21 mouse cellular contexts compared by ENCODE assay signal in genomic region chr17:50998216-50998615, GRCm38 (mm10).
DNase-seq lines count a peak whose midpoint lies in the region; ATAC-seq lines count a peak whose summit lies in the region.
"Had no signal": no experiment of that assay in that cellular context is flagged by ENCODE, and none has a peak within 500 bp of the region (broad histone marks: within the 10 kb centered on the region; RNA-seq: fewer than 3 reads in every experiment).

No protein-coding gene starts in this region.

- no peaks in the 10 kb centered on the region for H3K9me3 ChIP-seq in forebrain, embryonic 12.5 days
- H3K9me3 ChIP-seq: forebrain, embryonic 10.5 days; G1E; hindbrain, embryonic 12.5 days had no signal

- no peak overlapping the region for H3K4me2 ChIP-seq in forebrain, embryonic 12.5 days
- H3K4me2 ChIP-seq: heart, embryonic 11.5 days; hindbrain, embryonic 12.5 days had no signal

- ATAC-seq in frontal cortex, adult (ENCODE audit: low TSS enrichment) = peak; percentile 67
- peak; percentile 56 for ATAC-seq in CD4-positive, CD25-positive, alpha-beta regulatory T cell, adult 4 months
- no peak for ATAC-seq in forebrain, embryonic 12.5 days (ENCODE audit: low FRiP score)
- ATAC-seq: forebrain, embryonic 14.5 days; forebrain, postnatal 0 days; hindbrain, embryonic 16.5 days; intestine, postnatal 0 days; Patski had no signal

- no peak overlapping the region for H3K4me3 ChIP-seq in forebrain, embryonic 12.5 days (replicated peaks)
- H3K4me3 ChIP-seq: forebrain, embryonic 10.5 days; hindbrain, embryonic 12.5 days had no signal

- WGBS in forebrain, embryonic 12.5 days = 94% methylated on average over 1 of the region's 1 CpGs

- H3K36me3 ChIP-seq in forebrain, embryonic 12.5 days (replicated peaks) = no peaks in the 10 kb centered on the region
- H3K36me3 ChIP-seq: forebrain, embryonic 10.5 days; hindbrain, embryonic 12.5 days had no signal

- no peaks in the 10 kb centered on the region for H3K27me3 ChIP-seq in forebrain, embryonic 12.5 days
- H3K27me3 ChIP-seq: hindbrain, embryonic 12.5 days; Patski had no signal

- no peak overlapping the region for H3K27ac ChIP-seq in forebrain, embryonic 12.5 days
- H3K27ac ChIP-seq: forebrain, embryonic 10.5 days; hindbrain, embryonic 12.5 days had no signal

- no peaks in the 10 kb centered on the region for H3K4me1 ChIP-seq in forebrain, embryonic 12.5 days
- H3K4me1 ChIP-seq: forebrain, embryonic 10.5 days; hindbrain, embryonic 12.5 days had no signal

- DNase-seq in frontal cortex, postnatal 14 days (ENCODE audit: low spot score in 2 of 2) = no peak
- peak; percentile 14 for DNase-seq in induced T-regulatory cell, adult 2 months (ENCODE audit: low read depth)
- no peak for DNase-seq in adrenal gland, adult 8-10 months
- DNase-seq in testis, postnatal 10 days (ENCODE audit: low spot score) = no peak
- DNase-seq: adrenal gland, postnatal 14 days; cerebellum, adult 11-12 months; cerebellum, adult 9-10 months; cerebellum, postnatal 14 days; forebrain, postnatal 0 days; gastrocnemius, postnatal 10 days had no signal

- no peak overlapping the region for H3K9ac ChIP-seq in forebrain, embryonic 12.5 days
- H3K9ac ChIP-seq: forebrain, postnatal 0 days; hindbrain, embryonic 12.5 days had no signal
